Mouse (Mus musculus) heart, postnatal 0 days (tissue): ENCODE measurements around the gene Pdgfra.

ENCODE experiments used
- CTCF ChIP-seq: IDR thresholded peaks from 2 replicates; pipeline ENCODE4 v1.5.1; 2016; ENCODE audit warnings: antibody characterized with exemption, control low read depth, low read depth
- EP300 ChIP-seq: IDR thresholded peaks from 2 replicates; pipeline ENCODE4 v1.6.1; 2016; ENCODE audit warnings: antibody characterized with exemption, low read depth

- TF ChIP-seq CTCF (no peak), EP300 (no peak)
Measured at GRCm38 (mm10) chr5:75185584-75185983, 33.5 kb downstream of the Pdgfra start.
